Mouse (Mus musculus) Muller cell, postnatal 12 days (primary cell): ENCODE results near the gene 4930596D02Rik.
A peak's percentile ranks its signal among the peaks of the same experiment; 100 is the strongest.

Experiments
- DNase-seq: peaks from one replicate; pipeline ENCODE4 v3.0.0-alpha.2; 2015; ENCODE audit errors: inconsistent ontology term

The 4930596D02Rik gene

DNA sequence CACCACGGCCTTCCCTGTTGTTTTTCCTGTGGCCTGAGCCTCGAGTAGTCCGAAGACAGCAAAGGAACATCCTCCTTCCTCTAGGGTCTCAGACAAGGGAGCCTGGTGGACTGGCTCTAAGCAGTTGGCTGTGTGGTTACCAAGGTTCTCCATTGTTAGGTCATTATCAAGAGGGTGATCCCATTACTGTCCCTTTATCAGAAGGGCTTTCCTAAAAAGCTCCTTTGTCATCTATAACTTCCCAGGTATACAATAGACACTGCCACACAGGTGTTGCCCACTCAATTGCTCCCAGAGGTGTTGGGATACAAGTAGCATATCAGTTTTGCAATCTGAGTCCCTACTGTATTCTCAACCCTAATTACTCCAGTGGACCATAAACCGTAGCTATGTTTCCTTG, at the start of gene 4930596D02Rik:
4930596D02Rik (minus strand) TSS at position 101 of the 400 bp plus-strand sequence.
- no peak for DNase-seq

DNA sequence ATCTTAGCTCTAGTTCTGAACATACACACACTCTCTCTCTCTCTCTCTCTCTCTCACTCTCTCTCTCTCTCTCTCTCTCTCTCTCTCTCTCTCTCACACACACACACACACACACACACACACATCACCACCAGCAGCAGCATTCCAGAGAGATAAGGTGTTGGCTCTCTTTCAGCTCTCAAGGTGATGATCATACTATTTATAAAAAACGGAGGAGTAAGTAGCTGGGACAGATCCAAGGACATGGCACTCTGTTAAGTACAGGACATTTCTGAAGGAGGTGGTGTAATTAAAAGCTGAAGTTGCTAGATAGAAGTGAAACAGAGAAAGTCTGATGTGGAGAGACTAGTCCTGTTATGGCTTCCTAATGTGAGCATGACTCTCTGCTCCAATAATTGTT, 41.5 kb upstream of the 4930596D02Rik start:
- no peak for DNase-seq

DNA sequence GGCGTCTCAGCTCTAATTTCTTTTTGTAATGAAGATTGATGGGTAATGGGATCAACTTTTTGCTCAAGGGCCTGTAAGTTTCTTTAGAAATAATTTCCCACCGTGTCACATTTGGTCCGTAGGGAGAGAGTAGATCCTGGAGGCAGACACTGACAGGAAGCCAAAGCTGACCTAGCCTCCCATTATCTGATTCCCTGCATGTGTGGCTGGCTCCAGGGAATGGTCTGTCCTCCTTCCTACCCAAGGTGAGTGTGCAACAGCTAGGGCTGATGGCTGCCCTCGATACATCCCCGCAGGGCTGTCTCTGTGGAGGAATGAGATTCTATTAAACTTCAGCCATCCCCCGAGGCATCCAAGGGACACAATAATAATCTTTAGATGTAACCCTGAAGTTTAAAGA, 33.5 kb upstream of the 4930596D02Rik start:
- DNase-seq: no peak

DNA sequence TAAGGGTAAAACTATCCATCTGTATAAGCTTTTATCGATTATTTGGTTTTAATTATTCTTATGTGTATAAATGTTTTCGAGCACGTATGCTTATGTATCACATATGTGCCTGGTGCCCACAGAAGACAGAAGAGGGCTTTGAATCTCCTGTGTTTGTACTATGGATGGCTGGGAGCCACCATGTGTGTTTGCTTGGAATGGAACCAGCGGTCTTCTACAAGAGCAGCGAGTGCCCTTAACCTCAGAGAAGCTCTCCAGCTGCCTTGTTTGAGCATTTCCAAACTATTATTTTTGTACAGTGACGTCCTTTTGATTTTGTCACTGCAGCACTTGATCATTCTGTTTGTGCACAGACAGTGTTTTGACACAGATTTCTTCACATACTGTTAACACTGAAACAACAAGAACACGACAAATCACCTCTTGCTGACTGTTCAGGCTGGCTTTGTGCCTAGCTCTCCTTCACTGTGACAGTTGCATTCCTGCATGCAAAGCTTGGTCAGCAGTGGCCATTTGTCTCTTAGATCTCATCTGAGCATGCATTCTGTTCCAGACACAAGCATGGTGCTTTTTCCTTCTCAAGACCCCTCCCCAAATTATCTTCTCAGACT, 30.4 kb upstream of the 4930596D02Rik start:
- peak; percentile 66 for DNase-seq

DNA sequence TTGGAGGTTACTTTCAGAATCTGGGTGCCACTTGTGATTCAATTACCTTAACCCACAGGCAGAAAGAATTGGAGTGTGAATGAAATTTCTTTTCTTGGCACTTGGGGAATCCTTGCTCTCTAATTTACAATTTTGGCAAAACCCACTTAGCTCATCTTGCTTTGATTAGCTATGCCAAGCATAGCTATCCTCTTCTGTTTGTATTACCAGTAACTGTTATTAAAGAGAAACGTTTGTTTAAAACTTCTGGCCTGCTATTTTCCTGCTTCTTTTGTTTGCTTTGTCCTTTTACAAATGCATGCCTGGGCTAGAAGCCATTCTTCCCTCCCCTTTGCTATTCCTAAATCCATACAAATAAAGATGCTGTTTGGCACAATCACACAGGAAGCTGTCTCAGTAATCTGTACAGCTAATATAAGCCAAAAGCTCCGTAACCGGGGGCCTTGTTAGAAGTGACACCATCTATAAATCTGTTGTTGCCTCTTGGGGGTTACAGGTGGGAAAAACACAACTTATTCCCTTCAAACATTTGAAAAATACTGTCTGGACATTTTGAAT, 19.0 kb downstream of the 4930596D02Rik start:
- DNase-seq: peak; percentile 63

DNA sequence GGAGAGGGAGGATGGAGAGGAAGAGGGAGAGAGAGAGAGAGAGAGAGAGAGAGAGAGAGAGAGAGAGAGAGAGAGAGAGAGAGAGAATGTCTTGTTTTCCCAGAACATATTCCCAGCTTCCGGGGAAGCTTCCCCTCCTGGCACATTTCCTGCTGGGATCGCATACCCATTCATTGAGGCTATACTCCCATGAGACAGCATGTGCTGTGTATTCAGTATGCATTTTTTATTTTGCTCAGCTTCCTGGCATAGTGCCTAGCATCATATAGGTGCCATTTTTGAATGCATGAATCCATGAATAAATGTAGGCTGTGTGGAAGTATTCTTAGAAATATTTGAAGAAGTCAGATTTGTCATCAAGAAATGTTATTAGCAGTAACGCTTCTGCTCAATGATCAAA, 31.7 kb downstream of the 4930596D02Rik start:
- no peak for DNase-seq

DNA sequence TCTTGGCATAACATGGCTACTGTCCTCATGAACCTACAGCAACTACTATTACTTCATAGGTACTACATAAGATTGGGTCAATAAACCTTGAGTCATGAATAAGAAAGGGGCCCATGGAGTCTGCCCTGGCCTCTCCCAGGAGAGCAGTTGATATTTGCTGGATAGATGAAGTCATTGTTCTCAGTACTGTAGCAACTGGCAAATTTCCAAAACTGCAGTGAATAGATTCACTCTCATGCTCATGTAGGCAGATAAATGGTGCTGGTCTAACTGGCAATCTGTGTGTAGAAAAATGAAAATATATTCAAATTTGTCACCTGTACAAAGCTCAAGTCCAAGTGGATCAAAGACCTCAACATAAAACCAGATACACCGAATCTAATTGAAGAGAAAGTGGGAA, 38.5 kb downstream of the 4930596D02Rik start:
- peak; percentile 64 for DNase-seq
